Mouse (Mus musculus): ENCODE data around the gene Sgca. TPM values are rescaled to one million over a fixed set of nuclear protein-coding genes. Genes with fewer than 3 reads are reported as not detected.

Sgca gene
- polyA plus RNA-seq, 1 experiment from 2014 or later = 0.26 TPM

- Histone ChIP-seq H3K9me3 (ENCODE audit: control insufficient read depth, low read length) (no peaks in the 10 kb centered on the region), H3K4me1 (ENCODE audit: control insufficient read depth, insufficient read depth, low read length) (peaks cover 50% of the 10 kb centered on the region), H3K27ac (ENCODE audit: low read length) (peak overlapping the region; percentile 95), H3K36me3 (ENCODE audit: control insufficient read depth, insufficient read depth, low read length) (no peaks in the 10 kb centered on the region), H3K9ac (ENCODE audit: low read depth, low read length) (peak overlapping the region; percentile 89), H3K27me3 (replicated peaks; ENCODE audit: control insufficient read depth, insufficient read depth, low read length) (no peaks in the 10 kb centered on the region), H3K4me2 (ENCODE audit: low read depth, low read length) (peak overlapping the region; percentile 97), H3K4me3 (ENCODE audit: low read length) (peak overlapping the region; percentile 87)
- peak; percentile 58 for ATAC-seq
- 1% methylated on average over 12 of the region's 12 CpGs for WGBS
Measured at GRCm38 (mm10) chr11:94989562-94990017, 13.5 kb upstream of the Sgca start.

- Histone ChIP-seq H3K36me3 (ENCODE audit: control insufficient read depth, insufficient read depth, low read length) (no peaks in the 10 kb centered on the region), H3K9me3 (ENCODE audit: control insufficient read depth, low read length) (no peaks in the 10 kb centered on the region), H3K4me3 (ENCODE audit: low read length) (peak overlapping the region; percentile 87), H3K9ac (ENCODE audit: low read depth, low read length) (peak overlapping the region; percentile 89), H3K4me2 (ENCODE audit: low read depth, low read length) (peak overlapping the region; percentile 97), H3K27ac (ENCODE audit: low read length) (peak overlapping the region; percentile 95), H3K4me1 (ENCODE audit: control insufficient read depth, insufficient read depth, low read length) (peaks cover 44% of the 10 kb centered on the region), H3K27me3 (replicated peaks; ENCODE audit: control insufficient read depth, insufficient read depth, low read length) (no peaks in the 10 kb centered on the region)
- ATAC-seq = no peak
- WGBS = 19% methylated on average over 10 of the region's 10 CpGs
Measured at GRCm38 (mm10) chr11:94988780-94989561, 12.8 kb upstream of the Sgca start.

- Histone ChIP-seq H3K9ac (ENCODE audit: low read depth, low read length) (no peak overlapping the region), H3K36me3 (ENCODE audit: control insufficient read depth, insufficient read depth, low read length) (no peaks in the 10 kb centered on the region), H3K4me1 (ENCODE audit: control insufficient read depth, insufficient read depth, low read length) (peaks cover 32% of the 10 kb centered on the region), H3K27me3 (replicated peaks; ENCODE audit: control insufficient read depth, insufficient read depth, low read length) (no peaks in the 10 kb centered on the region), H3K4me2 (ENCODE audit: low read depth, low read length) (no peak overlapping the region), H3K9me3 (ENCODE audit: control insufficient read depth, low read length) (no peaks in the 10 kb centered on the region), H3K27ac (ENCODE audit: low read length) (no peak overlapping the region), H3K4me3 (ENCODE audit: low read length) (no peak overlapping the region)
- 87% methylated on average over 8 of the region's 8 CpGs for WGBS
- ATAC-seq = no peak
Measured at GRCm38 (mm10) chr11:94987851-94988250, 11.7 kb upstream of the Sgca start.

DNA sequence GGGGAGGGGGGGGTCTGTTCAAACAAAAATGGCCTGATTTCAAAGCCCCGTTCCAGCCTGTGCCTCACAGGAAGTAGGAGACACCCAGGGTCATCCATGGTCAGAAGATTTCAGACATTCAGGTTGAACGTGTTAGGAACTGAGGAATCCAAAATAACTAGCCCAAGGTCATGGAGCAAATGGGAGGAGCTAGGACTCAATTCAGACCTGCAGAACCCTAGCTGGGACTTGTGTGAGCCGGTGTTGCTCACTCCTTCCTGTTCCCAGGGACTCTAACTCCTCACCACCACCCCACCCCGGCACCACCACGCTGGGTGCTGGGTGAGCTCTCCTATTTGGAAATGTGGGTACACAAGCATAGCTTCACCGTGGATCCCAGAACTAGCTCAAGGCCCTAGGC, 11.2 kb upstream of the Sgca start:
- Histone ChIP-seq H3K4me3 (ENCODE audit: low read length) (no peak overlapping the region), H3K36me3 (ENCODE audit: control insufficient read depth, insufficient read depth, low read length) (no peaks in the 10 kb centered on the region), H3K4me1 (ENCODE audit: control insufficient read depth, insufficient read depth, low read length) (peaks cover 27% of the 10 kb centered on the region), H3K9me3 (ENCODE audit: control insufficient read depth, low read length) (no peaks in the 10 kb centered on the region), H3K9ac (ENCODE audit: low read depth, low read length) (no peak overlapping the region), H3K4me2 (ENCODE audit: low read depth, low read length) (no peak overlapping the region), H3K27ac (ENCODE audit: low read length) (no peak overlapping the region; the same call in 1 of the 2 replicates), H3K27me3 (replicated peaks; ENCODE audit: control insufficient read depth, insufficient read depth, low read length) (no peaks in the 10 kb centered on the region)
- ATAC-seq = no peak
- 47% methylated on average over 6 of the region's 6 CpGs for WGBS

DNA sequence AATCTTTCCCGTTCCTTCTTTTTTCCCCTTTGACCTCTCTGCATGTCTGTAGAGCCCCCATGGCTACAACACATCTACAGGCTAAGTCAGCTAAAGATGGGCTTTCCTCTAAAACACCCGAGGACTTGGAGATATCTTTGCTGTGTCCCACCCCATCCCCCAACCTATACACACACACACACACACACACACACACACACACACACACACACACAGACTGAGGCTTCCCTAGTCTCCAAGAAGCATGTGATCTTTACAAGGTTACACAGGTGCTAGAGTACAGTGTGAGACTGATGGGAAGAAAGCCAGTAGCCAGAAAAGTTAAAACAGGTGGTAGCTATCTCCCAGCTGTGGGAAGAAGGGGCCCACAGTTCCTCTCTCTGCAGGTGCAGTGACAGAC, 10.3 kb upstream of the Sgca start:
- Histone ChIP-seq H3K9me3 (ENCODE audit: control insufficient read depth, low read length) (no peaks in the 10 kb centered on the region), H3K27ac (ENCODE audit: low read length) (no peak overlapping the region), H3K9ac (ENCODE audit: low read depth, low read length) (no peak overlapping the region), H3K36me3 (ENCODE audit: control insufficient read depth, insufficient read depth, low read length) (no peaks in the 10 kb centered on the region), H3K4me1 (ENCODE audit: control insufficient read depth, insufficient read depth, low read length) (peaks cover 24% of the 10 kb centered on the region), H3K27me3 (replicated peaks; ENCODE audit: control insufficient read depth, insufficient read depth, low read length) (no peaks in the 10 kb centered on the region), H3K4me3 (ENCODE audit: low read length) (no peak overlapping the region), H3K4me2 (ENCODE audit: low read depth, low read length) (no peak overlapping the region)
- 55% methylated on average over 2 of the region's 2 CpGs for WGBS
- ATAC-seq = no peak

- no peak overlapping the region for H3K4me2 ChIP-seq (ENCODE audit: low read depth, low read length)
- WGBS = 71% methylated on average over 5 of the region's 5 CpGs
- no peaks in the 10 kb centered on the region for H3K9me3 ChIP-seq (ENCODE audit: control insufficient read depth, low read length)
- H3K4me1 ChIP-seq (ENCODE audit: control insufficient read depth, insufficient read depth, low read length) = peaks cover 24% of the 10 kb centered on the region
- H3K4me3 ChIP-seq (ENCODE audit: low read length) = no peak overlapping the region
- H3K27ac ChIP-seq (ENCODE audit: low read length) = no peak overlapping the region
- no peaks in the 10 kb centered on the region for H3K36me3 ChIP-seq (ENCODE audit: control insufficient read depth, insufficient read depth, low read length)
- no peak for ATAC-seq
- no peak overlapping the region for H3K9ac ChIP-seq (ENCODE audit: low read depth, low read length)
- H3K27me3 ChIP-seq (replicated peaks; ENCODE audit: control insufficient read depth, insufficient read depth, low read length) = no peaks in the 10 kb centered on the region
Measured at GRCm38 (mm10) chr11:94985822-94986221, 9.7 kb upstream of the Sgca start.

DNA sequence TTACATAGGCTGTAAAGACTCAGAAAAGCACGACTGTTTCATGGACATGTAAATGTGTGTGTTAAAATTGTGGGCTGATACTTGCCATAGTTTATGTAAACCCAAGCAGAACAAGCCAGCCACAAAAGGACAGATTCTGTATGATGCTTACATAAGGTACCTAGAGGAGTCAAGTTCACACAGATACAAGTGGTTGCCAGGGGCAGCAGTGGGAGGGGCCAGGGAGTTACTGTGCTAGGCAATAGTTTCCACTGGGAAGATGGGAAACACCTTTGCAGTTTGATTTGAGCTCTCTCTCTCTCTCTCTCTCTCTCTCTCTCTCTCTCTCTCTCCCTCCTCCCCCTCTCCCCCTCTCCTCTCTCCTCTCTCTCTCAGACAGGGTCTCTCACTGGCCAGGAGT, 9.0 kb upstream of the Sgca start:
- H3K4me2 ChIP-seq (ENCODE audit: low read depth, low read length) = no peak overlapping the region
- ATAC-seq = no peak
- no peak overlapping the region for H3K4me3 ChIP-seq (ENCODE audit: low read length)
- H3K9me3 ChIP-seq (ENCODE audit: control insufficient read depth, low read length) = no peaks in the 10 kb centered on the region
- H3K9ac ChIP-seq (ENCODE audit: low read depth, low read length) = no peak overlapping the region
- H3K4me1 ChIP-seq (ENCODE audit: control insufficient read depth, insufficient read depth, low read length) = peaks cover 20% of the 10 kb centered on the region
- 26% methylated on average over 1 of the region's 1 CpGs for WGBS
- H3K27me3 ChIP-seq (replicated peaks; ENCODE audit: control insufficient read depth, insufficient read depth, low read length) = no peaks in the 10 kb centered on the region
- no peak overlapping the region for H3K27ac ChIP-seq (ENCODE audit: low read length)
- H3K36me3 ChIP-seq (ENCODE audit: control insufficient read depth, insufficient read depth, low read length) = no peaks in the 10 kb centered on the region

DNA sequence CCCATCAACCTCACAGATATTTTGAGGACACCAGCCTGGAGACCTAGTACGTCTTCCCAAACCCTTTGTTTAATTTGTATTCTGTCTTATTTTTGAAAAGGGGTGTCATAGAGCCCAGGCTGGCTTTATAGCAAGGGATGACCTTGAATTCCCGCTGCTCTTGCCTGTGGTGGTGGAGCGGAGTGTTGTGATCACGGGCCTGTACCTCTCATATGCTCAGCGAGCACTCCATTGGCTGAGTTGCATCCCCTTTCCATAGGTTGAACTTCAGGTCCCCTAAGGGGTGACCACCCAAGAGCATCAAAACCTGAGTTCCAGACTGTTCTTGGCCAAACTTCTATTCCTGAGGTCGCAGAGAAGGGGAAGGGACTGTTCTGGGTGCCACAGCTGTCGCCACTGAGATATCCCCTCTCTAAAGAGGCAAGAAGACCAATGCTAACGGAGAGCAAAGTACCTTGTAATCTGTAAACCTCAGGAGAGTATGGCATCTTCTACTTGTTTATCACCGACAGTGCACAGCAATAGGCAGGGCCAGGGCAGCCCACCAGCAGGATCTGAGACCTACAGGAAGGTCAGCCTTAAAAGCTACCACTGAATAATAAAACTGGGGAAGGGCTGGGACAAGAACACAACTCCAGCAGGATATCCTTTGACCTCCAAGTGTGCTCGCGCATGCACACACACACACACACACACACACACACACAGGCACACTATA, 3.5 kb upstream of the Sgca start:
- WGBS = 75% methylated on average over 11 of the region's 11 CpGs
- H3K27me3 ChIP-seq (replicated peaks; ENCODE audit: control insufficient read depth, insufficient read depth, low read length) = no peaks in the 10 kb centered on the region
- H3K36me3 ChIP-seq (ENCODE audit: control insufficient read depth, insufficient read depth, low read length) = no peaks in the 10 kb centered on the region
- no peaks in the 10 kb centered on the region for H3K9me3 ChIP-seq (ENCODE audit: control insufficient read depth, low read length)
- no peak overlapping the region for H3K27ac ChIP-seq (ENCODE audit: low read length)
- H3K4me1 ChIP-seq (ENCODE audit: control insufficient read depth, insufficient read depth, low read length) = peaks cover 3% of the 10 kb centered on the region; the same call in 1 of the 2 replicates
- peak overlapping the region; percentile 52; the same call in 1 of the 2 replicates for H3K4me2 ChIP-seq (ENCODE audit: low read depth, low read length)
- no peak overlapping the region for H3K4me3 ChIP-seq (ENCODE audit: low read length)
- no peak for ATAC-seq
- H3K9ac ChIP-seq (ENCODE audit: low read depth, low read length) = peak overlapping the region; percentile 53

DNA sequence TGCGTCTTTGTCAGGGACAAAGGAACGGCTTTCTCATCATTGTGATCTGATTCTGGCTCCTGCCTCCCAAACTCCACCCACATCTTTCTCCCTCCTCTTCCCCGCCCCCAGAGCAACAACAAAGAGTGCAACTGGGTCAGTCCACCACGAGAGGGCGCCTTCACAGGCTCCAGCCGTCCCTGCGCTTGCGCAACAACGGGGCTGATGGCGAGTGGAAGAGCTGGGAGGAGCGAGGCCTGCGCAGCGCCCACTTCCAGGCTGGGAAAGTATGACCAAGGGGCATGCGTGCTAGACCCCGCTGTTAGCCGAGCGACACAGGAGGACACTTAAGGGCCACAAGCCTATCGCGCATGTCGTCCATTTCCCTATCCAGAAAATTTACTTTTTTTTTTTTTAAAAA, 2.8 kb upstream of the Sgca start:
- H3K4me2 ChIP-seq (ENCODE audit: low read depth, low read length) = peak overlapping the region; percentile 52
- H3K27me3 ChIP-seq (replicated peaks; ENCODE audit: control insufficient read depth, insufficient read depth, low read length) = no peaks in the 10 kb centered on the region
- peak overlapping the region; percentile 53 for H3K9ac ChIP-seq (ENCODE audit: low read depth, low read length)
- H3K4me1 ChIP-seq (ENCODE audit: control insufficient read depth, insufficient read depth, low read length) = peaks cover 3% of the 10 kb centered on the region; the same call in 1 of the 2 replicates
- H3K36me3 ChIP-seq (ENCODE audit: control insufficient read depth, insufficient read depth, low read length) = no peaks in the 10 kb centered on the region
- no peak overlapping the region for H3K27ac ChIP-seq (ENCODE audit: low read length)
- H3K4me3 ChIP-seq (ENCODE audit: low read length) = peak overlapping the region; percentile 30
- WGBS = 0% methylated on average over 20 of the region's 20 CpGs
- no peaks in the 10 kb centered on the region for H3K9me3 ChIP-seq (ENCODE audit: control insufficient read depth, low read length)
- peak; percentile 94 for ATAC-seq

Data from intestine, embryonic 16.5 days (tissue).